Mouse (Mus musculus) forebrain, embryonic 15.5 days (tissue): Measurements from ENCODE around the gene Shank1. TPM values are rescaled to one million over a fixed set of nuclear protein-coding genes. Genes with fewer than 3 reads are reported as not detected.

Source experiments
- ATAC-seq: fragments of 200-750 bp; cut with Nextera tagmentation; replicated peaks from 2 replicates; pipeline ENCODE4 v1.8.0; 2017; ENCODE audit warnings: mild to moderate bottlenecking, moderate TSS enrichment, moderate library complexity
- H3K27ac ChIP-seq: fragments of 300-500 bp; sonication (generic); replicated peaks from 2 replicates; pipeline ENCODE4 v1.5.1; 2015; ENCODE audit warnings: mild to moderate bottlenecking, inconsistent platforms
- H3K27me3 ChIP-seq: fragments of 300-500 bp; sonication (generic); 2 replicates; pipeline ENCODE4 v1.6.1; 2015; ENCODE audit warnings: inconsistent platforms
- H3K36me3 ChIP-seq: fragments of 300-500 bp; sonication (generic); 2 replicates; pipeline ENCODE4 v1.6.1; 2015; ENCODE audit warnings: mild to moderate bottlenecking, inconsistent platforms
- H3K4me1 ChIP-seq: fragments of 300-500 bp; sonication (generic); 2 replicates; pipeline ENCODE4 v1.6.1; 2015; ENCODE audit warnings: inconsistent platforms
- H3K4me2 ChIP-seq: fragments of 300-500 bp; sonication (generic); replicated peaks from 2 replicates; pipeline ENCODE4 v1.6.1; 2015; ENCODE audit warnings: mild to moderate bottlenecking, inconsistent platforms
- H3K4me3 ChIP-seq: fragments of 300-500 bp; sonication (generic); 2 replicates; pipeline ENCODE4 v1.5.1; 2015; ENCODE audit warnings: mild to moderate bottlenecking, inconsistent platforms
- H3K9ac ChIP-seq: fragments of 300-500 bp; sonication (generic); replicated peaks from 2 replicates; pipeline ENCODE4 v1.6.1; 2015; ENCODE audit warnings: mild to moderate bottlenecking, inconsistent platforms
- H3K9me3 ChIP-seq: fragments of 300-500 bp; sonication (generic); 2 replicates; pipeline ENCODE4 v1.6.1; 2016; ENCODE audit warnings: inconsistent platforms
- WGBS: fragments of 180-500 bp; shearing (Covaris S2); methylation state at CpG from one replicate; pipeline ENCODE4 v1.1.7; 2015; ENCODE audit warnings: mixed read lengths; 5-methylcytosine and 5-hydroxymethylcytosine counted together
- polyA plus RNA-seq: library from polyadenylated mRNA; unstranded; fragments of >200 nt; fragmentation: Nextera tagmentation; extraction: Ambion mirVana; gene quantifications from 2 replicates; pipeline ENCODE4 v1.2.1, GENCODE M21; 2015

Shank1 gene
- polyA plus RNA-seq: 22.0 and 24.2 TPM in 2 replicates

GRCm38 (mm10) chr7:44309475-44310284 is at the start of gene Shank1:
Shank1 (plus strand) TSS chr7:44310253.
- Histone ChIP-seq H3K9me3 (no peaks in the 10 kb centered on the region), H3K4me3 (peak within 1 kb of the TSS; percentile 74), H3K9ac (peak within 1 kb of the TSS; percentile 70), H3K36me3 (peaks cover 10% of the 10 kb centered on the region; the same call in 1 of the 2 replicates), H3K4me2 (peak within 1 kb of the TSS; percentile 96), H3K4me1 (peaks cover 23% of the 10 kb centered on the region), H3K27ac (peak within 1 kb of the TSS; percentile 67), H3K27me3 (no peaks in the 10 kb centered on the region)
- 22% methylated on average over 11 of the region's 22 CpGs for WGBS
- no peak for ATAC-seq

GRCm38 (mm10) chr7:44260410-44260809 is 49.6 kb upstream of the Shank1 start:
- no peak overlapping the region for H3K4me3 ChIP-seq
- 77% methylated on average over 6 of the region's 6 CpGs for WGBS
- no peak for ATAC-seq
- H3K27ac ChIP-seq: no peak overlapping the region
- H3K9me3 ChIP-seq: no peaks in the 10 kb centered on the region
- H3K4me1 ChIP-seq: peaks cover 6% of the 10 kb centered on the region; the same call in 1 of the 2 replicates
- H3K27me3 ChIP-seq: no peaks in the 10 kb centered on the region
- H3K36me3 ChIP-seq: 0 out of 2 replicates have a peak, but pooled peaks cover 2% of the 10 kb centered on the region
- no peak overlapping the region for H3K9ac ChIP-seq
- H3K4me2 ChIP-seq: no peak overlapping the region

GRCm38 (mm10) chr7:44261147-44261546 is 48.9 kb upstream of the Shank1 start, which contains the start of gene Gm15517:
Gm15517 (plus strand) TSS chr7:44261447.
- Histone ChIP-seq H3K4me1 (peaks cover 6% of the 10 kb centered on the region; the same call in 1 of the 2 replicates), H3K9ac (no peak within 1 kb of the TSS), H3K36me3 (no peaks in the 10 kb centered on the region), H3K27ac (no peak within 1 kb of the TSS), H3K9me3 (no peaks in the 10 kb centered on the region), H3K4me3 (no peak within 1 kb of the TSS), H3K27me3 (no peaks in the 10 kb centered on the region), H3K4me2 (no peak within 1 kb of the TSS)
- WGBS: 54% methylated on average over 5 of the region's 5 CpGs
- ATAC-seq: no peak

- Histone ChIP-seq H3K36me3 (no peaks in the 10 kb centered on the region), H3K4me1 (peaks cover 6% of the 10 kb centered on the region; the same call in 1 of the 2 replicates), H3K4me2 (peak overlapping the region; percentile 57), H3K27ac (no peak overlapping the region), H3K9ac (peak overlapping the region; percentile 46), H3K27me3 (no peaks in the 10 kb centered on the region), H3K4me3 (peak overlapping the region; percentile 33), H3K9me3 (no peaks in the 10 kb centered on the region)
- peak; percentile 88 for ATAC-seq
- 1% methylated on average over 34 of the region's 34 CpGs for WGBS
Observed at GRCm38 (mm10) chr7:44262791-44263643, 47.0 kb upstream of the Shank1 start.

GRCm38 (mm10) chr7:44268117-44268516 is 41.9 kb upstream of the Shank1 start:
- H3K4me2 ChIP-seq: no peak overlapping the region
- ATAC-seq: no peak
- H3K27me3 ChIP-seq: no peaks in the 10 kb centered on the region; the same call in 1 of the 2 replicates
- H3K36me3 ChIP-seq: no peaks in the 10 kb centered on the region
- H3K9ac ChIP-seq: no peak overlapping the region
- H3K9me3 ChIP-seq: no peaks in the 10 kb centered on the region
- peaks cover 3% of the 10 kb centered on the region; the same call in 1 of the 2 replicates for H3K4me1 ChIP-seq
- H3K27ac ChIP-seq: no peak overlapping the region
- 87% methylated on average over 11 of the region's 11 CpGs for WGBS
- H3K4me3 ChIP-seq: no peak overlapping the region

- no peak for ATAC-seq
- H3K4me3 ChIP-seq: no peak overlapping the region
- no peaks in the 10 kb centered on the region for H3K9me3 ChIP-seq
- no peaks in the 10 kb centered on the region for H3K4me1 ChIP-seq
- 90% methylated on average over 2 of the region's 2 CpGs for WGBS
- no peaks in the 10 kb centered on the region for H3K36me3 ChIP-seq
- no peak overlapping the region for H3K9ac ChIP-seq
- no peak overlapping the region for H3K27ac ChIP-seq
- peaks cover under 1% of the 10 kb centered on the region; the same call in 1 of the 2 replicates for H3K27me3 ChIP-seq
- no peak overlapping the region for H3K4me2 ChIP-seq
Observed at GRCm38 (mm10) chr7:44269397-44269796, 40.7 kb upstream of the Shank1 start.

GRCm38 (mm10) chr7:44271309-44271708 is 38.7 kb upstream of the Shank1 start:
- no peaks in the 10 kb centered on the region for H3K36me3 ChIP-seq
- no peak overlapping the region for H3K9ac ChIP-seq
- H3K27me3 ChIP-seq: peaks cover 3% of the 10 kb centered on the region; the same call in 1 of the 2 replicates
- H3K4me3 ChIP-seq: no peak overlapping the region
- ATAC-seq: no peak
- H3K4me2 ChIP-seq: no peak overlapping the region
- H3K4me1 ChIP-seq: no peaks in the 10 kb centered on the region
- H3K27ac ChIP-seq: no peak overlapping the region
- no peaks in the 10 kb centered on the region for H3K9me3 ChIP-seq
- WGBS: 76% methylated on average over 2 of the region's 2 CpGs

GRCm38 (mm10) chr7:44272546-44272945 is 37.5 kb upstream of the Shank1 start:
- WGBS: 89% methylated on average over 6 of the region's 7 CpGs
- no peak for ATAC-seq
- no peak overlapping the region for H3K27ac ChIP-seq

GRCm38 (mm10) chr7:44273446-44273845 is 36.6 kb upstream of the Shank1 start:
- H3K4me2 ChIP-seq: no peak overlapping the region
- H3K27me3 ChIP-seq: peaks cover 3% of the 10 kb centered on the region; the same call in 1 of the 2 replicates
- no peaks in the 10 kb centered on the region for H3K4me1 ChIP-seq
- no peaks in the 10 kb centered on the region for H3K36me3 ChIP-seq
- H3K4me3 ChIP-seq: no peak overlapping the region
- 65% methylated on average over 7 of the region's 7 CpGs for WGBS
- no peaks in the 10 kb centered on the region for H3K9me3 ChIP-seq
- no peak overlapping the region for H3K9ac ChIP-seq
- no peak overlapping the region for H3K27ac ChIP-seq
- ATAC-seq: no peak

More at GRCm38 (mm10) chr7:44272546-44272945, 37.5 kb upstream of the Shank1 start:
- Histone ChIP-seq H3K4me3 (no peak overlapping the region), H3K9me3 (no peaks in the 10 kb centered on the region), H3K4me1 (no peaks in the 10 kb centered on the region), H3K27me3 (peaks cover 3% of the 10 kb centered on the region; the same call in 1 of the 2 replicates), H3K4me2 (no peak overlapping the region), H3K9ac (no peak overlapping the region), H3K36me3 (no peaks in the 10 kb centered on the region)

GRCm38 (mm10) chr7:44274096-44274495 is 36.0 kb upstream of the Shank1 start:
- no peak overlapping the region for H3K4me3 ChIP-seq
- H3K4me1 ChIP-seq: no peaks in the 10 kb centered on the region
- no peak overlapping the region for H3K9ac ChIP-seq
- 41% methylated on average over 11 of the region's 11 CpGs for WGBS
- no peak overlapping the region for H3K4me2 ChIP-seq
- no peak overlapping the region for H3K27ac ChIP-seq
- no peaks in the 10 kb centered on the region for H3K9me3 ChIP-seq
- peaks cover 3% of the 10 kb centered on the region; the same call in 1 of the 2 replicates for H3K27me3 ChIP-seq
- no peaks in the 10 kb centered on the region for H3K36me3 ChIP-seq
- ATAC-seq: no peak

- H3K36me3 ChIP-seq: no peaks in the 10 kb centered on the region
- H3K9ac ChIP-seq: no peak overlapping the region
- H3K27me3 ChIP-seq: peaks cover 3% of the 10 kb centered on the region; the same call in 1 of the 2 replicates
- 78% methylated on average over 3 of the region's 3 CpGs for WGBS
- ATAC-seq: no peak
- H3K9me3 ChIP-seq: no peaks in the 10 kb centered on the region
- H3K4me2 ChIP-seq: no peak overlapping the region
- H3K27ac ChIP-seq: no peak overlapping the region
- no peak overlapping the region for H3K4me3 ChIP-seq
- H3K4me1 ChIP-seq: no peaks in the 10 kb centered on the region
Observed at GRCm38 (mm10) chr7:44275546-44275945, 34.5 kb upstream of the Shank1 start.
